Mouse (Mus musculus) c-Kit-negative CD71-positive TER-119-positive erythroid progenitor cells, embryonic 14.5 days (primary cell): Measurements from ENCODE around the gene Snapc5.
"Not testable (repeated sequence)": the region's sequence is repeated elsewhere in the genome, so short reads cannot be mapped to it uniquely, and the experiment has no call there.

Source experiments
- DNase-seq: peaks from one replicate; pipeline ENCODE4 v3.0.0-alpha.2; 2013; ENCODE audit warnings: low read depth, low spot score

Gene Snapc5

DNA sequence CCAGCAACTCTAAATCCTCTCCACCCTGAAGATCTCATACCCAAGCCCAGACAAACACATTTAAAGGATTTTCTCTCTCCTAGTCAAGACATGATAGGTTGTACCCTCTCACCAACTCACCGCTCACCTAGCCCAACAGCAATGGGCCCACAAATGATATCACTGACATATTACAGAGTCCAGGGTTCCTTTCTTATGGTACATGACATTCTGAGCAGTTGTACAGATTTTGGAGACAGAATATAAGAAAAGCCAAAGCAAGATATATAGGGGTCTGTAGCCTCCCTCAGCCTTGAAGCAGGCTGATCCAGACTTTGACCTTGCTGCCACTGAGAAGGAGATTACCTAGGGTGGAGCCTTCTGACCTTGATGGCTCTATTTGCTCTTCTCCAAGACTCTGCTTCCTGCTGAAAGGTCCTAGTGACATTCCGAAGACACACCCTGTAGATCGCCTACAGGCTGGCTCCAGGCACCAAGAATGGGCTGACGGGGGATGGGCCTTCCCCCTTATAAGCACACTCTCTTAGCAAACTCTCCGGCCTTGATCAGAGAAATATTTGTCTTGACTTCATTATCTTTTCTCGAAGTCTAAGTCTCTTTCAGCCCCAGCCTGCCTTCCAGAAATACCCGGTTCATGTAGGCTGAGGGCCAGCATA is 19.8 kb downstream of the Snapc5 start:
- not testable (repeated sequence) for DNase-seq

- DNase-seq: no peak
Observed at GRCm38 (mm10) chr9:64199897-64200296, 20.8 kb downstream of the Snapc5 start.

DNA sequence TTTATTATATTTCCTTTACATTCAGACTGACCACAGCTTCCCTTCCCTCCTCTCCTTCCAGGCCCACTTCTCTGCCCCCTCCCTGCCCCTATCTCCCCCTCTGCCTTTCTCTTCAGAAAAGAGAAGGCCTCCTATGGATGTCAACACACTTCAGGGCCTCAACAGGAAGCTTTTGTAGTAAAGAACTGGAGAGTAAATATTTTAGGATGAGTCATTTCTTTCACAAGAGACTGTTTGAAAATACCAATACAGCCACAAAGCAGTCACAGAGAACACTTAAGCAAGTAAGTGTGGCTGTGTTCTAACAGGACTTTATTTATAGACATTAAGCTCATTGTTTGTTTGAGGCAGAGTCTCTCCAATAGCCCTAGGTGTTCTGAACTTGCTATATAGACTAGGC is 23.3 kb downstream of the Snapc5 start:
- DNase-seq: no peak

DNA sequence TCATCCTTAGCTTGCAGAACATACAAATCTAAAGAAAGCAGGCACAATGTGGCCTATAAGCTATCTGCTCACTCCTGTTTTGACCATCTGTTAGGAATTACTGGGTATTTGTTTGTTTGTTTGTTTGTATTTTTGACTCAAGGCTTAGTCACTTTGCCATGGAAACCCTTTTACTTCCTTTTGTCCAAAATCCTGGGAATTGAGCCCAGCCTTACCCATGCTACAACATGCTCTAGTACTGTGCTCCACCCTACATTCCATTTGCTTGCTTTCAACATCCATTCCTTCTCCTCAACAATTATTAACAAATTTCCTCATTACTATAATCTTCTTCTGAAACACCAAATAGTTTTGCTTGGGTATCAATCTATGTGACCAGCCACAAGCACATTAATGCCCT is 23.8 kb downstream of the Snapc5 start:
- DNase-seq: no peak

GRCm38 (mm10) chr9:64207509-64208084 is 28.5 kb downstream of the Snapc5 start:
- DNase-seq: no peak

GRCm38 (mm10) chr9:64214452-64214851 is 35.4 kb downstream of the Snapc5 start:
- no peak for DNase-seq

DNA sequence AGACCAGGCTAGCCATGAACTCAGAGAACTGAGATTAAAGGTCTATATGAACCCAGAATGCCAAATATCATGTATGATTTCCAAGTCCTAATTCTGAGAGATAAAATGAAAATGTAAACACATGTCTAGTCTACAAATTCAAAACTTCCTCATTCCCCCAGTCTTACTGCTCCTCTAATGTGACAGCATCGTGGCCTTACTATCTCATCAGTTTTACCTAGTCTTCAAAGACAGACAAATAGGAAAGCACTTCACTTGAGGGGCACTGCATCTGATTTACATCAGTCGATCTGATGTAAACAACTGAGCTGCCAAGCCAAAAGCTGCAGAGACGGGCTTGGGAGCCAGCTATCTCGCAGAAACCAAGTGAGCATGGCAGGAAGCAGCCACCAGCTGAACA is 37.0 kb downstream of the Snapc5 start:
- DNase-seq: no peak

DNA sequence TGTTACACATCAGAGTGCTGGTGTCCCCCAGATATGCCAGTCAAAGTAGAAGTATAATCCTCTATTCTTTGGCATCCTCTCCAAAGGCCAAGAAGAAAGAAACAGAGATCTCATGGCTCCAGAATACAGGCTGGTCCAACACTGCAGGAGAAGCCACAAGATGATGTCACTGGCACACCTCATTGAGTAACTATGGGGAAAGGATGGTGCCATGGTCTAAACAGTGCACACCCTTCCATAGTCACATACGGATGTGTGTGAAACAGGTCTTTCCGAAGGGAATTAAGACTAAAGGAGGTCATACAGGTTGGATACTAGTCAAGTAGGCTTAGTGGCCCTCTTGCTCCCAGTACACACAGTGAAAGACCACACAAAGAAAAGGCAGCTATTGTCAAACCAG is 37.6 kb downstream of the Snapc5 start:
- no peak for DNase-seq

DNA sequence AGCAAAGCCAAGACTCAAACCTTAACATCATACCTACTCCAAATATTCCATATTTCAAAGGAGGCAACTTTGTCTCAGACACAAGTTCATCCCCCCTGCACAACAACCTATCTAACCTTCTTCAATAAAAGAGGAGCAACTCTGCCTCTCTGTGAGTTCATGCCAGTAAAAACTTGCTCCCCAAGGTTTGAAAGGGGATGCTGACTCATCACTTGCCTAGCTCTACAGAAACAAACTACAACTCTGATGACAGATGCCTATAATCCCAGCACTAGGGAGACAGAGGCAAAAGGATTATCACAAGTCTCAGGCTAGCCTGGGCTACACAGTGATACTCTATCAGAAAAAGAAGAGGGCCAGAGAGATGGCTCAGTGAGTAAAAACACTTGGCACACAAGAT is 38.8 kb downstream of the Snapc5 start:
- DNase-seq: no peak

DNA sequence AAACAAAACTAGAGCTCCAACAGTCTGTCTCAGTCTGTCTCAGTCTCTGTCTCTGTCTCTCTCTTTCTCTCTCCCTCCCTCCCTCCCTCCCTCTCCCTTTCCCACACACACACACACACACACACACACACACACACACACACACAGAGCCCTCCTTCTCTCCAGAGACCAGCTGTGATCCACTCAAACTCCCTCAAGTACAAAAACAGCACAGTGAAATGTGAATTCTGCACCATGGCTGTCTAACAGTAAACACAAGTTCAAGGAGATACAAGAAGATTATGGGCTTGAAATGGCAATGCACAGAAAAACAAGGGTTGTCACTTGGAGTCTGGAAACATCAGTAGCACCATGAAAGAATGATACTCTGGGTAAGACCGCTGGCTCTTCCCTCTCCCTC is 40.2 kb downstream of the Snapc5 start:
- DNase-seq: no peak

DNA sequence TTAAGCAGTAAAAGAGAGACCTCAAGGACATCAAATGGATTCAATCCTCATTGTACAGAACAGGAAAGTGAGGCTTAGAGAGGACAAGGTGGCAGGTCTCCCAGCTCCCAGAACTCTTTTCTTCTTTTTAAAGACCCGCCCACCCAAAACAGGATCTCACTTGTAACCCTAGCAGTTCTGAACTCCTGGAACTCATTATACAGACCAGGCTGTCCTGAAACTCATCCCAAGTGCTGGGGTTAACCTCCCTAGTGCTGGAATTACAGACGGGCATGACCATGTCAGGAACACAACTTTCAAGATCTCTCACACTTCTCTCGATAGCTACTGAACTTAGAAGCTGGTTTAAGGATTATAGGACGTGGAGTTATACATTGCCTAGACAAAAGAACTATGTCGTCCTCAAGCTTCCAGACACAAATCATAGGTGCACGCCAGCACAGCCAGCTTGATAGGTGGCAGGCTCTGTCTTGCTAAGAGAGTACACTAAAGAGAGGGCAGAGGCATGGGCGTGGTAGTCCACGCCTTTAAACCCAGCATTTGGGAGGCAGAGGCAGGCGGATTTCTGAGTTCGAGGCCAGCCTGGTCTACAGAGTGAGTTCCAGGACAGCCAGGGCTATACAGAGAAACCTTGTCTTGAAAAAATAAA is 40.8 kb downstream of the Snapc5 start:
- no peak for DNase-seq

GRCm38 (mm10) chr9:64220603-64221002 is 41.5 kb downstream of the Snapc5 start:
- DNase-seq: no peak

DNA sequence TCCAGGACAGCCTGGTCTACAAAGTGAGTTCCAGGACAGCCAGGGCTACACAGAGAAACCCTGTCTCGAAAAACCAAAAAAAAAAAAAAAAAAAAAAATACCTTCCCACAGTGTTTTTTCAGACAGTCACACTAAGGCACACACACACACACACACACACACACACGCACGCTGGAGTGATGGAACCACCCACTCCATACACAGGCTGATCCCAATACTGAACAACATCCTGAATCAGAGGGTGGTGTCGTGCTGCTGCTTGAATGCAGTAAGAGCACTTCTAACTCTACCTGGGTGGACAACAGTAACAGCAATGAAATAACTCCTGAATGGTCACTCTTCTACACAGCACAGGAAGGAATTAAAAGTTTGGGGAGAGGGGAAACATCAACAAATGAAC is 42.4 kb downstream of the Snapc5 start:
- no peak for DNase-seq

- no peak for DNase-seq
Observed at GRCm38 (mm10) chr9:64222098-64222497, 43.0 kb downstream of the Snapc5 start.

GRCm38 (mm10) chr9:64225805-64226204 is 46.7 kb downstream of the Snapc5 start:
- DNase-seq: no peak

DNA sequence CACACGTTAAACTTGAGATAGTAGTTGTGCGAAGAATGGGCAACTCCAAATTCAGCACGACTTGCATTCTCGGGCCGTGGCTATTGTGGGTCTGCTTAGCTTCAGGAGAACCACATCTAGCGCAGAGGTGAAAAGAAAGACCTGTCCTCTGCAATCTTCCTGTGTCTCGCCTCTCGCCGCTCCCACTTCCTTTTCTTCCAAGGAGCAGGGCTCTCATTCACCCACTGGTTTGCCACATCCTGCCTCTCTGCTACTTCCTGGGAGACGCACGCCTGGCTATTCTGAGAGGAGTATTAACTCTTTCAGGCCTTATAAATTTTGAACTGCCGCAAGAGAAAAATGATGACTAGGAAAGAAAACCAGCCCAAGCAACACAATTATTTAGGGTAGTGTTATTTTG is 48.7 kb downstream of the Snapc5 start:
- no peak for DNase-seq

DNA sequence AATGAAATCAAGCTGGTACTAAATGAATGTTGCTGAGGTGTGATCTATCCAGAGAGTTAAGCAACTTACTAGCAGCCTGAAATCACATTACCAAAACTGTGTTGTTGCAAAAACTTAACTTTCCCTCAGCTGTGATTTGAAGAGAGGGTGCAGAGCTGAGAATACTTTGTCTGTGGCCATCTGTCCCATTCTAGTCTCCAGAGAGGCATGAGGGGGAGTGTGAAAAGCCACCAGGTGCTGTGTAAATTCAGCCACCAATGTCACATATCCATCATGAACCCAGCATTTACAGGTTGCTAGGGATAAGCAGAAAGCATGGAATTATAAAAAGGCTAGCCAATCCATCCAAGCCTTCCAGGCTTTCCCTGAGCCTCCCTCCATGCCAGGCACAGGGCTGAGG is 49.9 kb downstream of the Snapc5 start:
- no peak for DNase-seq

DNA sequence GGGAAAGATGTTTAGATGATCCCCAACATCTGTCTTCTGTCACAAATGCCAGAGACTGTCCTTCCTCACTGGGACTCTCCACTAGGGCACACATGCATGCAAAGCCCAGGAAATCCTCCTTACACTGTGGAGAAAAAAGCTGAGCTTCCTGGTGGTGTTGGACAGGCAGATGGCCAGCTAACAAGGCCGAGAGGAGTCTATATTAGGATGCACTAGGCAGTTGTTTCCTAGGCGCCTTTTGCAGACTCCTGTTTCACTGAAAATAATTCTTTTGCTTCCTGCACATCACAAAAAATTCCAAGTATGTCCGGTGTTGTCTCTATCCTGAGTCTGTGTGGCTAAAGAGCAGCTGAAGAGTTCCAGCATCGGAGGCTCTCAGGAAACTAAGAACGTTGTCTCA is 52.1 kb downstream of the Snapc5 start:
- no peak for DNase-seq

DNA sequence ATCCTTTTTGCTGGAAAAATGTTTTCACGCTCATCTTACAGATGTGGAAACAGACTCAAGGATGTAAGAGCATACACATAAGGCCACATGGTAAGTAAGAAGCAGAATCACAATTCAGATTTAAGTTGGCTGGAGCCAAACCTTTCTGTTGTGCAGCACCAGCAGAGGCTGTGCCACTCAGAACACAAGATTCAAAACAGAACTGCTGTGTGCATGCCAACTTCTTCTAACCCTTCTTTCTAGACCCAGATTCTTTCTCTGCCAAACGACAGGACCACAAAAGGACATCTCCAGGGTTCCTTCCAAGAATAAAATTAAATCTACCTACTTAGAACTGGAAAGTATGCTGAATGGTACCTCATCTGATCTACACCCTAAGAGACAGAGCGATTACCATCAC is 52.6 kb downstream of the Snapc5 start:
- DNase-seq: no peak

GRCm38 (mm10) chr9:64232257-64232957 is 53.3 kb downstream of the Snapc5 start:
- DNase-seq: no peak
